Mouse (Mus musculus): ENCODE measurements around the gene Lamb3. TPM values are rescaled to one million over a fixed set of nuclear protein-coding genes. Genes with fewer than 3 reads are reported as not detected.
"Not testable (repeated sequence)": the region's sequence is repeated elsewhere in the genome, so short reads cannot be mapped to it uniquely, and the experiment has no call there.

Lamb3 gene
- polyA plus RNA-seq, 1 experiment from 2014 or later, result not detected

- no peak for ATAC-seq (ENCODE audit: low FRiP score)
- Histone ChIP-seq H3K27ac (ENCODE audit: low read depth, low read length) (no peak overlapping the region), H3K27me3 (ENCODE audit: control insufficient read depth, insufficient read depth, low read length) (no peaks in the 10 kb centered on the region), H3K4me1 (ENCODE audit: control insufficient read depth, insufficient read depth, low read length) (no peaks in the 10 kb centered on the region), H3K36me3 (ENCODE audit: control insufficient read depth, insufficient read depth, low read length) (no peaks in the 10 kb centered on the region), H3K4me3 (ENCODE audit: low read depth, low read length) (no peak overlapping the region), H3K9ac (ENCODE audit: low read length) (no peak overlapping the region), H3K9me3 (ENCODE audit: control insufficient read depth, low read length) (no peaks in the 10 kb centered on the region), H3K4me2 (no peak overlapping the region)
- no peak for DNase-seq (ENCODE audit: low spot score, missing footprints)
- 80% methylated on average over 2 of the region's 2 CpGs for WGBS
These were observed 42.5 kb downstream of the Lamb3 start for GRCm38 (mm10) chr1:193250026-193250425.

- DNase-seq (ENCODE audit: low spot score, missing footprints), result no peak
- no peak for ATAC-seq (ENCODE audit: low FRiP score)
- WGBS, result 78% methylated on average over 7 of the region's 7 CpGs
- no peak overlapping the region for H3K27ac ChIP-seq (ENCODE audit: low read depth, low read length)
- H3K9me3 ChIP-seq (ENCODE audit: control insufficient read depth, low read length), result no peaks in the 10 kb centered on the region
- no peaks in the 10 kb centered on the region for H3K4me1 ChIP-seq (ENCODE audit: control insufficient read depth, insufficient read depth, low read length)
- no peaks in the 10 kb centered on the region for H3K27me3 ChIP-seq (ENCODE audit: control insufficient read depth, insufficient read depth, low read length)
- no peak overlapping the region for H3K9ac ChIP-seq (ENCODE audit: low read length)
- H3K36me3 ChIP-seq (ENCODE audit: control insufficient read depth, insufficient read depth, low read length), result no peaks in the 10 kb centered on the region
- H3K4me3 ChIP-seq (ENCODE audit: low read depth, low read length), result no peak overlapping the region
- no peak overlapping the region for H3K4me2 ChIP-seq
These were observed 43.9 kb downstream of the Lamb3 start for GRCm38 (mm10) chr1:193251386-193251785.

- ATAC-seq (ENCODE audit: low FRiP score) (no peak), DNase-seq (ENCODE audit: low spot score, missing footprints) (no peak)
- Histone ChIP-seq H3K9ac (ENCODE audit: low read length) (no peak overlapping the region), H3K9me3 (ENCODE audit: control insufficient read depth, low read length) (no peaks in the 10 kb centered on the region), H3K27ac (ENCODE audit: low read depth, low read length) (no peak overlapping the region), H3K4me1 (ENCODE audit: control insufficient read depth, insufficient read depth, low read length) (no peaks in the 10 kb centered on the region), H3K4me2 (no peak overlapping the region), H3K36me3 (ENCODE audit: control insufficient read depth, insufficient read depth, low read length) (no peaks in the 10 kb centered on the region), H3K27me3 (ENCODE audit: control insufficient read depth, insufficient read depth, low read length) (no peaks in the 10 kb centered on the region), H3K4me3 (ENCODE audit: low read depth, low read length) (no peak overlapping the region)
- WGBS, result 73% methylated on average over 5 of the region's 5 CpGs
These were observed 45.1 kb downstream of the Lamb3 start for GRCm38 (mm10) chr1:193252616-193253015.

- not testable (repeated sequence) for H3K4me3 ChIP-seq (ENCODE audit: low read depth, low read length); ATAC-seq (ENCODE audit: low FRiP score); H3K27ac ChIP-seq (ENCODE audit: low read depth, low read length); H3K4me2 ChIP-seq; H3K27me3 ChIP-seq (ENCODE audit: control insufficient read depth, insufficient read depth, low read length); H3K36me3 ChIP-seq (ENCODE audit: control insufficient read depth, insufficient read depth, low read length); H3K4me1 ChIP-seq (ENCODE audit: control insufficient read depth, insufficient read depth, low read length); H3K9me3 ChIP-seq (ENCODE audit: control insufficient read depth, low read length); DNase-seq (ENCODE audit: low spot score, missing footprints); H3K9ac ChIP-seq (ENCODE audit: low read length)
- WGBS, result 74% methylated on average over 3 of the region's 3 CpGs
These were observed 46.4 kb downstream of the Lamb3 start for GRCm38 (mm10) chr1:193253895-193254294.

GRCm38 (mm10) chr1:193255032-193255431 is 47.5 kb downstream of the Lamb3 start:
- DNase-seq (ENCODE audit: low spot score, missing footprints), result no peak
- Histone ChIP-seq H3K4me1 (ENCODE audit: control insufficient read depth, insufficient read depth, low read length) (no peaks in the 10 kb centered on the region), H3K36me3 (ENCODE audit: control insufficient read depth, insufficient read depth, low read length) (no peaks in the 10 kb centered on the region), H3K9ac (ENCODE audit: low read length) (no peak overlapping the region), H3K4me2 (no peak overlapping the region), H3K4me3 (ENCODE audit: low read depth, low read length) (no peak overlapping the region), H3K27me3 (ENCODE audit: control insufficient read depth, insufficient read depth, low read length) (no peaks in the 10 kb centered on the region), H3K27ac (ENCODE audit: low read depth, low read length) (no peak overlapping the region), H3K9me3 (ENCODE audit: control insufficient read depth, low read length) (no peaks in the 10 kb centered on the region)
- ATAC-seq (ENCODE audit: low FRiP score), result no peak
- WGBS, result 74% methylated on average over 8 of the region's 8 CpGs

GRCm38 (mm10) chr1:193255488-193256288 is 48.2 kb downstream of the Lamb3 start:
- H3K9ac ChIP-seq (ENCODE audit: low read length), result no peak overlapping the region
- 32% methylated on average over 3 of the region's 3 CpGs for WGBS

GRCm38 (mm10) chr1:193256289-193256577 is 48.7 kb downstream of the Lamb3 start:
- Histone ChIP-seq H3K4me1 (ENCODE audit: control insufficient read depth, insufficient read depth, low read length) (no peaks in the 10 kb centered on the region), H3K4me3 (ENCODE audit: low read depth, low read length) (no peak overlapping the region), H3K4me2 (no peak overlapping the region), H3K27me3 (ENCODE audit: control insufficient read depth, insufficient read depth, low read length) (no peaks in the 10 kb centered on the region), H3K27ac (ENCODE audit: low read depth, low read length) (no peak overlapping the region), H3K9me3 (ENCODE audit: control insufficient read depth, low read length) (no peaks in the 10 kb centered on the region), H3K36me3 (ENCODE audit: control insufficient read depth, insufficient read depth, low read length) (no peaks in the 10 kb centered on the region), H3K9ac (ENCODE audit: low read length) (no peak overlapping the region)
- ATAC-seq (ENCODE audit: low FRiP score) (peak; percentile 9; the same call in 1 of the 2 replicates), DNase-seq (ENCODE audit: low spot score, missing footprints) (no peak)

More at GRCm38 (mm10) chr1:193255488-193256288, 48.2 kb downstream of the Lamb3 start:
- no peaks in the 10 kb centered on the region for H3K27me3 ChIP-seq (ENCODE audit: control insufficient read depth, insufficient read depth, low read length)
- no peaks in the 10 kb centered on the region for H3K9me3 ChIP-seq (ENCODE audit: control insufficient read depth, low read length)
- ATAC-seq (ENCODE audit: low FRiP score) (peak; percentile 40; the same call in 1 of the 2 replicates), DNase-seq (ENCODE audit: low spot score, missing footprints) (no peak)
- no peak overlapping the region for H3K27ac ChIP-seq (ENCODE audit: low read depth, low read length)
- no peaks in the 10 kb centered on the region for H3K36me3 ChIP-seq (ENCODE audit: control insufficient read depth, insufficient read depth, low read length)
- no peaks in the 10 kb centered on the region for H3K4me1 ChIP-seq (ENCODE audit: control insufficient read depth, insufficient read depth, low read length)
- H3K4me2 ChIP-seq, result no peak overlapping the region
- no peak overlapping the region for H3K4me3 ChIP-seq (ENCODE audit: low read depth, low read length)

- Histone ChIP-seq H3K4me1 (ENCODE audit: control insufficient read depth, insufficient read depth, low read length) (no peaks in the 10 kb centered on the region), H3K4me3 (ENCODE audit: low read depth, low read length) (no peak overlapping the region), H3K36me3 (ENCODE audit: control insufficient read depth, insufficient read depth, low read length) (no peaks in the 10 kb centered on the region), H3K9ac (ENCODE audit: low read length) (no peak overlapping the region), H3K27ac (ENCODE audit: low read depth, low read length) (no peak overlapping the region), H3K4me2 (no peak overlapping the region), H3K9me3 (ENCODE audit: control insufficient read depth, low read length) (no peaks in the 10 kb centered on the region), H3K27me3 (ENCODE audit: control insufficient read depth, insufficient read depth, low read length) (no peaks in the 10 kb centered on the region)
- no peak for DNase-seq (ENCODE audit: low spot score, missing footprints)
- ATAC-seq (ENCODE audit: low FRiP score), result no peak
- 79% methylated on average over 5 of the region's 5 CpGs for WGBS
These were observed 49.2 kb downstream of the Lamb3 start for GRCm38 (mm10) chr1:193256621-193257098.

- no peak overlapping the region for H3K9ac ChIP-seq (ENCODE audit: low read length)
- no peaks in the 10 kb centered on the region for H3K9me3 ChIP-seq (ENCODE audit: control insufficient read depth, low read length)
- no peak overlapping the region for H3K4me3 ChIP-seq (ENCODE audit: low read depth, low read length)
- no peak overlapping the region for H3K27ac ChIP-seq (ENCODE audit: low read depth, low read length)
- no peak for DNase-seq (ENCODE audit: low spot score, missing footprints)
- WGBS, result 92% methylated on average over 9 of the region's 9 CpGs
- H3K4me1 ChIP-seq (ENCODE audit: control insufficient read depth, insufficient read depth, low read length), result no peaks in the 10 kb centered on the region
- no peak for ATAC-seq (ENCODE audit: low FRiP score)
- no peak overlapping the region for H3K4me2 ChIP-seq
- no peaks in the 10 kb centered on the region for H3K36me3 ChIP-seq (ENCODE audit: control insufficient read depth, insufficient read depth, low read length)
- H3K27me3 ChIP-seq (ENCODE audit: control insufficient read depth, insufficient read depth, low read length), result no peaks in the 10 kb centered on the region
These were observed 52.1 kb downstream of the Lamb3 start for GRCm38 (mm10) chr1:193259559-193259958.
